Mouse (Mus musculus): ENCODE measurements around the gene Fbxl17. TPM values are rescaled to one million over a fixed set of nuclear protein-coding genes. Genes with fewer than 3 reads are reported as not detected.

Gene Fbxl17
- polyA plus RNA-seq, 1 experiment from 2014 or later, result 6.8 TPM

GRCm38 (mm10) chr17:63262674-63263073 lies 237.1 kb downstream of the Fbxl17 start:
- ATAC-seq (ENCODE audit: insufficient number of reproducible peaks, low FRiP score, low TSS enrichment, low read depth), result no peak
- no peaks in the 10 kb centered on the region for H3K36me3 ChIP-seq (ENCODE audit: control insufficient read depth, insufficient read depth, low read length)
- no peak overlapping the region for H3K9ac ChIP-seq (ENCODE audit: low read length)
- H3K4me3 ChIP-seq (ENCODE audit: low read depth, low read length), result no peak overlapping the region
- H3K4me2 ChIP-seq (ENCODE audit: low read depth, severe bottlenecking), result no peak overlapping the region
- peak; percentile 4 for DNase-seq (ENCODE audit: low spot score)
- WGBS, result 88% methylated on average over 5 of the region's 5 CpGs
- H3K27me3 ChIP-seq (ENCODE audit: control insufficient read depth, insufficient read depth, low read length), result no peaks in the 10 kb centered on the region
- no peaks in the 10 kb centered on the region for H3K9me3 ChIP-seq (ENCODE audit: control insufficient read depth, low read length)
- no peak overlapping the region for H3K27ac ChIP-seq (replicated peaks; ENCODE audit: low read depth, low read length)
- H3K4me1 ChIP-seq (ENCODE audit: control insufficient read depth, insufficient read depth, low read length), result no peaks in the 10 kb centered on the region

DNA sequence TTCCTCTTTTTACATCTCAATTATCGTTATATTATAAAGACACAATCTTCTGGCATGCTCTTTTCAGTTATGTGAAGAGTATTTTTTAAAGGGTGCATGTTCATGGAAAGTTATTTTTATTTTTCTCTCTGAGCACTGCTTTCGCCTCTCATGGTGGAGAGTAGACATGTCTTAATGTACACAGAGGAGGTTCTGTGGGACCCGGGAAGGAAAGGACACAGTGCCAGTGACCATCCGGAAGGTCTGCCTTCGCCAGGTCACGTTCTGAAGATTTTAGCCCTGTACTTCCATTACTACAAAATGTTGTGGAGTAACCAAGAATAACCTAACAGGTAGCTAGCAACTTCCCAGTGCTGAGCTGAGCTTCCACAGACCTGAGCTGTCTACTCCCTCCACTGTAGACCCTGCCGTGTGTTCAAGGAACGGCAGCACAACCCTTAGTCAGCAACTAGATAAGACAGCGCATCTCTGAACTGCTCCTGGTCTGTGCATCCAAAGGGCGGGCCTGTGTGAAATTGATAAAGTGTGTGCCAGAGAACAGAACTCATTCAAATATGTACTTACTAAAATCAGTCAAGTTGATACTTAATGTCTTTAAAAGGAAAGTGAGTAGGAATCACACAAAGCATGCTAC lies 238.2 kb downstream of the Fbxl17 start:
- Histone ChIP-seq H3K9ac (ENCODE audit: low read length) (no peak overlapping the region), H3K36me3 (ENCODE audit: control insufficient read depth, insufficient read depth, low read length) (no peaks in the 10 kb centered on the region), H3K4me1 (ENCODE audit: control insufficient read depth, insufficient read depth, low read length) (peaks cover 3% of the 10 kb centered on the region; the same call in 1 of the 2 replicates), H3K4me3 (ENCODE audit: low read depth, low read length) (no peak overlapping the region), H3K9me3 (ENCODE audit: control insufficient read depth, low read length) (no peaks in the 10 kb centered on the region), H3K27me3 (ENCODE audit: control insufficient read depth, insufficient read depth, low read length) (no peaks in the 10 kb centered on the region), H3K4me2 (ENCODE audit: low read depth, severe bottlenecking) (no peak overlapping the region), H3K27ac (replicated peaks; ENCODE audit: low read depth, low read length) (no peak overlapping the region)
- DNase-seq (ENCODE audit: low spot score), result peak; percentile 13
- ATAC-seq (ENCODE audit: insufficient number of reproducible peaks, low FRiP score, low TSS enrichment, low read depth), result no peak
- WGBS, result 88% methylated on average over 10 of the region's 10 CpGs

DNA sequence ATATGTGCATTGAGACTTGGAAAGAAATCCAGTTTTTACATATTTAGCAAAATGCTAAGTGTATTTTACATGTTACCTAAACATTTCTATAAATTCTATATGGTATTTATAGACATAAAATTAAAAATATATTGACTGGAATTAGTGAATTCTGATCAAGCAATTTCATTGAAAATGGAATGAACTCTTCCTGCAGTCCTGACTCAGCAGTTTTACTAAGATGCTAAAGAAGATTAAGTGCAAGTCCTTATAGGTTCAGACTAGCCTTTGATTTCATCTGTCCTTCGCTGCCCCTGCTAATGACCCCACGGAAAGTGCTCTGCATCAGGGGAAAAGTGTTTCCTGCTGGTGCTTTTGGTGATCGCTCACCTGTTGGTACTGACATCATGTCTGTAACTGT lies 240.7 kb downstream of the Fbxl17 start:
- 68% methylated on average over 3 of the region's 3 CpGs for WGBS
- Histone ChIP-seq H3K27me3 (ENCODE audit: control insufficient read depth, insufficient read depth, low read length) (no peaks in the 10 kb centered on the region), H3K36me3 (ENCODE audit: control insufficient read depth, insufficient read depth, low read length) (no peaks in the 10 kb centered on the region), H3K4me3 (ENCODE audit: low read depth, low read length) (no peak overlapping the region), H3K27ac (replicated peaks; ENCODE audit: low read depth, low read length) (no peak overlapping the region), H3K4me2 (ENCODE audit: low read depth, severe bottlenecking) (no peak overlapping the region), H3K9ac (ENCODE audit: low read length) (no peak overlapping the region), H3K9me3 (ENCODE audit: control insufficient read depth, low read length) (no peaks in the 10 kb centered on the region), H3K4me1 (ENCODE audit: control insufficient read depth, insufficient read depth, low read length) (peaks cover 3% of the 10 kb centered on the region; the same call in 1 of the 2 replicates)
- DNase-seq (ENCODE audit: low spot score) (no peak), ATAC-seq (ENCODE audit: insufficient number of reproducible peaks, low FRiP score, low TSS enrichment, low read depth) (no peak)

DNA sequence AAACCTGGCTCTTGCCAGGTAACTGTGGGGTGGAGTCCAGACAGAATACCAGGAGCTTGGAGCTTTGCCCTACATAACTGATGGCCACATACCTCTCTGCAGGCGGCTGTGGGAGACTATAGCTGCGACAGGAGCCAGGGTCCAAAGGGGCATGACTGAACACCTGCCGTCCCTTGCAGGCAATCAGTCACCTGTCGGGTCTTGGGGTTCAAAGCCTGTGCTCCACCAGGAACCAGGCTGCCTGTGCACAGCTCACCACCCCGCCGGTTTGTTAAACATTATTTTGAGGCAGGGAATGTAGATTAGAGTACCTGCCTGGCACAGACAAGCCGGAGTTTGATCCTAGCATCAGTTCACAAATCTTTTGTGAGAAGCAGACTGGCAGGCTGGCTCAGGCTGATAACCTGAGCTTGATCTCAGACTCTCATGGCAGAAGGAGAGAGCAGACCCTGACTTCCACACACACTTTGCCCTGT lies 253.6 kb downstream of the Fbxl17 start:
- H3K9ac ChIP-seq (ENCODE audit: low read length), result no peak overlapping the region
- H3K4me2 ChIP-seq (ENCODE audit: low read depth, severe bottlenecking), result no peak overlapping the region
- no peak overlapping the region for H3K4me3 ChIP-seq (ENCODE audit: low read depth, low read length)
- H3K4me1 ChIP-seq (ENCODE audit: control insufficient read depth, insufficient read depth, low read length), result no peaks in the 10 kb centered on the region
- no peaks in the 10 kb centered on the region for H3K9me3 ChIP-seq (ENCODE audit: control insufficient read depth, low read length)
- no peaks in the 10 kb centered on the region for H3K27me3 ChIP-seq (ENCODE audit: control insufficient read depth, insufficient read depth, low read length)
- DNase-seq (ENCODE audit: low spot score) (no peak), ATAC-seq (ENCODE audit: insufficient number of reproducible peaks, low FRiP score, low TSS enrichment, low read depth) (no peak)
- WGBS, result 76% methylated on average over 7 of the region's 7 CpGs
- no peak overlapping the region for H3K27ac ChIP-seq (replicated peaks; ENCODE audit: low read depth, low read length)
- no peaks in the 10 kb centered on the region; the same call in 1 of the 2 replicates for H3K36me3 ChIP-seq (ENCODE audit: control insufficient read depth, insufficient read depth, low read length)

DNA sequence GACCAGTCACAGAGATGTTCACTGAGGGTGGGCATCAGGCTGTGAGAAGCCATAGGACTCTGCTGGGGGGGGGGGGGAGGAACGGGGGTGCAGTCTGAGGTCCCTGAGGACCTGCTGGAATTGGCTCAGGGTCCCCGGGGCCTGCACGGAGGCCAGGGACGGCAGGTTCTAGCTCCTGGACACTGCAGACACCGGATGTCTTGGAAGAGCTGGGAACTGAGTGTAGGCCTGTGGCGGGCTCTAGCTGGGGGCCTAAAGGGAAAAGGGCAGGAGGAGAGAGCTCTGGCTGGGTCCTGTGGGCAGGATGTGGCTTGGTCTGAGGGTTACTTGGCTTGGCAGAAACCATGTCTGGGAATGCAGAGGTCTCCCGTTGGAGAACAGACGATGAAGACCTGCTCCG lies 254.3 kb downstream of the Fbxl17 start:
- Histone ChIP-seq H3K4me1 (ENCODE audit: control insufficient read depth, insufficient read depth, low read length) (peaks cover under 1% of the 10 kb centered on the region; the same call in 1 of the 2 replicates), H3K9ac (ENCODE audit: low read length) (no peak overlapping the region), H3K4me3 (ENCODE audit: low read depth, low read length) (no peak overlapping the region), H3K36me3 (ENCODE audit: control insufficient read depth, insufficient read depth, low read length) (no peaks in the 10 kb centered on the region; the same call in 1 of the 2 replicates), H3K4me2 (ENCODE audit: low read depth, severe bottlenecking) (no peak overlapping the region), H3K27me3 (ENCODE audit: control insufficient read depth, insufficient read depth, low read length) (no peaks in the 10 kb centered on the region), H3K27ac (replicated peaks; ENCODE audit: low read depth, low read length) (no peak overlapping the region), H3K9me3 (ENCODE audit: control insufficient read depth, low read length) (no peaks in the 10 kb centered on the region)
- no peak for ATAC-seq (ENCODE audit: insufficient number of reproducible peaks, low FRiP score, low TSS enrichment, low read depth)
- WGBS, result 95% methylated on average over 8 of the region's 9 CpGs
- DNase-seq (ENCODE audit: low spot score), result no peak

- ATAC-seq (ENCODE audit: insufficient number of reproducible peaks, low FRiP score, low TSS enrichment, low read depth), result no peak
- peaks cover 5% of the 10 kb centered on the region; the same call in 1 of the 2 replicates for H3K4me1 ChIP-seq (ENCODE audit: control insufficient read depth, insufficient read depth, low read length)
- H3K27me3 ChIP-seq (ENCODE audit: control insufficient read depth, insufficient read depth, low read length), result no peaks in the 10 kb centered on the region
- H3K36me3 ChIP-seq (ENCODE audit: control insufficient read depth, insufficient read depth, low read length), result no peaks in the 10 kb centered on the region; the same call in 1 of the 2 replicates
- H3K4me2 ChIP-seq (ENCODE audit: low read depth, severe bottlenecking), result no peak overlapping the region
- DNase-seq (ENCODE audit: low spot score), result no peak
- no peak overlapping the region for H3K27ac ChIP-seq (replicated peaks; ENCODE audit: low read depth, low read length)
- no peaks in the 10 kb centered on the region for H3K9me3 ChIP-seq (ENCODE audit: control insufficient read depth, low read length)
- no peak overlapping the region for H3K9ac ChIP-seq (ENCODE audit: low read length)
- 96% methylated on average over 3 of the region's 3 CpGs for WGBS
- H3K4me3 ChIP-seq (ENCODE audit: low read depth, low read length), result no peak overlapping the region
These were observed 257.1 kb downstream of the Fbxl17 start for GRCm38 (mm10) chr17:63242761-63243160.

GRCm38 (mm10) chr17:63240731-63241106 lies 259.1 kb downstream of the Fbxl17 start:
- H3K36me3 ChIP-seq (ENCODE audit: control insufficient read depth, insufficient read depth, low read length), result no peaks in the 10 kb centered on the region; the same call in 1 of the 2 replicates
- 82% methylated on average over 5 of the region's 5 CpGs for WGBS
- no peak for ATAC-seq (ENCODE audit: insufficient number of reproducible peaks, low FRiP score, low TSS enrichment, low read depth)

DNA sequence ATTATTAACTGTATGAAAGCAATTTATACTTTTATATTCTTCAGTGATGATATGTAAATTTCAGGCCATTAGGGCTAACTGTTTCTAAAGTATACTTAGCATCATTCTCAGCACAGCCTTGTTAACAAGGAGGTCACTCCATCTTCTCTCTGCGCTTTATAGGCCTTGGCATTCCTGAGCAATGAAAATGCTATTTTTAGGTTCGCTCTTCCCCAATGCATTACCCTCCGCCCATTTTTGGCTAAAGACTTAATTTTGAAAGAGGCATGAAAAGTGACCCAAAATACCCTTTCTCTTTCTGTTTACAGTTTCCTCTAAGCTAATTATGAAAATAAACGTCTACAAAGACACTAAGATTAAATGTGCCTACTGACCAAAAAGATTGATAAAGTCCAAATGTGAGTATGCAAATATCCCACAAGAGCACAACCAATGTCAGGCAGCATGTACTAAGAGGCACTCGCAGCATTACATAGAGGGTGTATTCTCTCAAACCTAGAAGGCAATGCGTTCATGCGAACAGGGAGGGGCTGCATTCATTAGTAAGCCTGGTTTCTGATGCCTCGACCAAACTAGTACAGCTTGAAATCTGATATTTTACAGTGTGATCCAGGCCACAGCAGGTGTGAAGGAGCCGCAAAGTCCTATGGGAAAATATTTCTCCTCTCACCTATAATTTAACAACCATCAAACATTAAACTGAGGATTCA lies 259.6 kb downstream of the Fbxl17 start:
- DNase-seq (ENCODE audit: low spot score) (no peak), ATAC-seq (ENCODE audit: insufficient number of reproducible peaks, low FRiP score, low TSS enrichment, low read depth) (no peak)
- Histone ChIP-seq H3K4me1 (ENCODE audit: control insufficient read depth, insufficient read depth, low read length) (peaks cover 5% of the 10 kb centered on the region; the same call in 1 of the 2 replicates), H3K27me3 (ENCODE audit: control insufficient read depth, insufficient read depth, low read length) (no peaks in the 10 kb centered on the region), H3K4me2 (ENCODE audit: low read depth, severe bottlenecking) (no peak overlapping the region), H3K36me3 (ENCODE audit: control insufficient read depth, insufficient read depth, low read length) (no peaks in the 10 kb centered on the region), H3K4me3 (ENCODE audit: low read depth, low read length) (no peak overlapping the region), H3K27ac (replicated peaks; ENCODE audit: low read depth, low read length) (no peak overlapping the region), H3K9me3 (ENCODE audit: control insufficient read depth, low read length) (no peaks in the 10 kb centered on the region), H3K9ac (ENCODE audit: low read length) (no peak overlapping the region)
- 78% methylated on average over 9 of the region's 9 CpGs for WGBS

More at GRCm38 (mm10) chr17:63240731-63241106, 259.1 kb downstream of the Fbxl17 start:
- H3K9me3 ChIP-seq (ENCODE audit: control insufficient read depth, low read length), result no peaks in the 10 kb centered on the region
- peaks cover 5% of the 10 kb centered on the region; the same call in 1 of the 2 replicates for H3K4me1 ChIP-seq (ENCODE audit: control insufficient read depth, insufficient read depth, low read length)
- H3K4me3 ChIP-seq (ENCODE audit: low read depth, low read length), result no peak overlapping the region
- no peak for DNase-seq (ENCODE audit: low spot score)
- H3K9ac ChIP-seq (ENCODE audit: low read length), result no peak overlapping the region
- no peak overlapping the region for H3K4me2 ChIP-seq (ENCODE audit: low read depth, severe bottlenecking)
- H3K27me3 ChIP-seq (ENCODE audit: control insufficient read depth, insufficient read depth, low read length), result no peaks in the 10 kb centered on the region
- H3K27ac ChIP-seq (replicated peaks; ENCODE audit: low read depth, low read length), result no peak overlapping the region

All from limb, embryonic 11.5 days (tissue).